Mouse (Mus musculus) neural tube, embryonic 14.5 days (tissue): ENCODE data around the gene Tcf20. TPM values are rescaled to one million over a fixed set of nuclear protein-coding genes. Genes with fewer than 3 reads are reported as not detected.

Experiments used
- ATAC-seq: fragments of 200-750 bp; cut with Nextera tagmentation; 2 replicates; pipeline ENCODE4 v1.8.0; 2017; ENCODE audit warnings: low read depth, mild to moderate bottlenecking, moderate TSS enrichment, moderate library complexity
- H3K27ac ChIP-seq: fragments of 300-500 bp; sonication (generic); 2 replicates; pipeline ENCODE4 v1.5.1; 2014; ENCODE audit warnings: low read depth, mild to moderate bottlenecking, control low read depth, low read length, moderate library complexity, mixed read lengths
- H3K27me3 ChIP-seq: fragments of 300-500 bp; sonication (generic); 2 replicates; pipeline ENCODE4 v1.6.1; 2014; ENCODE audit warnings: low read length; ENCODE audit not compliant: control insufficient read depth, insufficient read depth
- H3K36me3 ChIP-seq: fragments of 300-500 bp; sonication (generic); 2 replicates; pipeline ENCODE4 v1.6.1; 2014; ENCODE audit warnings: low read length, mixed read lengths; ENCODE audit not compliant: control insufficient read depth, insufficient read depth
- H3K4me1 ChIP-seq: fragments of 300-500 bp; sonication (generic); 2 replicates; pipeline ENCODE4 v1.6.1; 2014; ENCODE audit warnings: low read length; ENCODE audit not compliant: control insufficient read depth, insufficient read depth
- H3K4me2 ChIP-seq: fragments of 300-500 bp; sonication (generic); 2 replicates; pipeline ENCODE4 v1.6.1; 2014; ENCODE audit warnings: mild to moderate bottlenecking, low read depth, low read length, control low read depth
- H3K4me3 ChIP-seq: fragments of 300-500 bp; sonication (generic); 2 replicates; pipeline ENCODE4 v1.5.1; 2014; ENCODE audit warnings: low read depth, low read length, control low read depth, mixed read lengths
- H3K9ac ChIP-seq: fragments of 300-500 bp; sonication (generic); replicated peaks from 2 replicates; pipeline ENCODE4 v1.6.1; 2014; ENCODE audit warnings: low read depth, mild to moderate bottlenecking, control low read depth, low read length, mixed read lengths
- H3K9me3 ChIP-seq: fragments of 300-500 bp; sonication (generic); 2 replicates; pipeline ENCODE4 v1.6.1; 2016; ENCODE audit warnings: low read length; ENCODE audit not compliant: control insufficient read depth
- WGBS: fragments of 180-500 bp; shearing (Covaris S2); extraction: QIAGEN DNeasy Blood & Tissue Kit; methylation state at CpG from one replicate; pipeline ENCODE4 v1.1.7; 2014; 5-methylcytosine and 5-hydroxymethylcytosine counted together
- polyA plus RNA-seq: library from polyadenylated mRNA; unstranded; fragments of >200 nt; fragmentation: Nextera tagmentation; extraction: Ambion mirVana; gene quantifications from 2 replicates; pipeline ENCODE4 v1.2.1, GENCODE M21; 2014

The Tcf20 gene
- polyA plus RNA-seq, 1 experiment from 2014 or later = 16.3 TPM

DNA sequence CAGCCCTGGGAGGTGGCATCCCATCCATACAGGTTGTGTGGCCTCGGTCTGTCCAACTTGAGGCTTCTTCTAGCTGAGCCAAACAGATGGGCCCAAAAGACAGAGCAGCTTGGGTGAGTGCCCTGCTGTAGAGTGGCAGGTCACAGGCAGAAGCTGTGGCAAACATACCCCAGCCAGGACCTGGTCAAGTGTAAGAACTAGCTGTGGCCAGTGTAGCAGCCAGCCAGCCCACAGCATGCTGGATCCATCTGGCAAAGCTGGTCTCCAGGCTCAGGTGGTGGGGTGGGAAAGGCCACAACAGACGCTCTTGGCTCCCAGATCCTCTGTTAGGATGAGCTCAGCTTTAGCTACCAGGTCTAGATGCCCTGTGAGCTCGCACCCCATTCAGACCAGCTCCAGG, 31.4 kb downstream of the Tcf20 start:
- no peaks in the 10 kb centered on the region for H3K36me3 ChIP-seq
- ATAC-seq = no peak
- WGBS = 80% methylated on average over 3 of the region's 3 CpGs
- no peaks in the 10 kb centered on the region for H3K9me3 ChIP-seq
- H3K27me3 ChIP-seq = peaks cover 10% of the 10 kb centered on the region
- H3K4me2 ChIP-seq = no peak overlapping the region
- no peak overlapping the region for H3K27ac ChIP-seq
- no peak overlapping the region for H3K4me3 ChIP-seq
- no peak overlapping the region for H3K9ac ChIP-seq
- peaks cover 53% of the 10 kb centered on the region for H3K4me1 ChIP-seq

DNA sequence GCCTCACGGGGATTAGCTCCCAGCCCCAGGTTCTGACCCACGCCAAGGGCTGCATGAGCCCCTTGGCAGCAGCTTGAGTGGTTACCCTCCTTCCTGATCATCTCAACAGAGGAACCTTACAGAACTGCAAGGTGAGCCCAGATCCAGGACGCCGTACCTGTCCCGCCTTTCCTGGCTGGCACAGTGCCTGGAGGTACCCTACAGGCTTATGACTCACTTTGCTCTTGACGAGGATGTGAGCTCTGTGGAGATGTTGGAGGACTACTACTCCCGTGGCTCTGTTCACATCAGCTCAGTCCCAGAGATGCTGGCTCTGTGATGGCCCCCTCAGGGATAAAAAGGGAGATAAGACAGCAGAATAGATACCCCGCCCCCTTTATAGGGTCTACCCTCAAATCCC, 32.4 kb downstream of the Tcf20 start:
- Histone ChIP-seq H3K9me3 (no peaks in the 10 kb centered on the region), H3K4me2 (no peak overlapping the region), H3K9ac (no peak overlapping the region), H3K36me3 (no peaks in the 10 kb centered on the region), H3K27me3 (peaks cover 10% of the 10 kb centered on the region), H3K27ac (no peak overlapping the region), H3K4me3 (no peak overlapping the region), H3K4me1 (peaks cover 53% of the 10 kb centered on the region)
- 89% methylated on average over 8 of the region's 8 CpGs for WGBS
- no peak for ATAC-seq

DNA sequence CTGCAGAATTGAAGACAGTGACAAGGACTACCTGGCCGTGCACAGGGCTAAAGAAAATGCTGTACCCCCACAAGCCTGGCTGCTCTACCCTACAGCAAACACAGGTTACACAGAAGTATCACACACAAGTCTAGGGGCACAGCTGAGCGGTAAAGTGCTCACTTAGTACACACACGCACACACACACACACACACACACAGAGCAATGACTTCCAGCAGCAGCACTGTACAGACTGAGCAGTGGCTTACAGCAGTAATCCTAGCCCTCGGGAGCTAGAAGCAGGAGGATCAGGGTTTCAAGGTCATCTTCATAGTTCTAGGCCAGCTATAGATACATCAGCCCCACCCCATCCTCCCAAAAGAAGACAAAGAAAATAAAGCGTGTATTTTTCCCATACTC, 33.6 kb downstream of the Tcf20 start:
- 82% methylated on average over 5 of the region's 5 CpGs for WGBS
- H3K9me3 ChIP-seq = no peaks in the 10 kb centered on the region
- no peak overlapping the region for H3K27ac ChIP-seq
- no peaks in the 10 kb centered on the region for H3K36me3 ChIP-seq
- H3K4me1 ChIP-seq = peaks cover 43% of the 10 kb centered on the region
- no peak for ATAC-seq
- no peak overlapping the region for H3K4me3 ChIP-seq
- no peak overlapping the region for H3K9ac ChIP-seq
- H3K27me3 ChIP-seq = peaks cover 10% of the 10 kb centered on the region
- no peak overlapping the region for H3K4me2 ChIP-seq

DNA sequence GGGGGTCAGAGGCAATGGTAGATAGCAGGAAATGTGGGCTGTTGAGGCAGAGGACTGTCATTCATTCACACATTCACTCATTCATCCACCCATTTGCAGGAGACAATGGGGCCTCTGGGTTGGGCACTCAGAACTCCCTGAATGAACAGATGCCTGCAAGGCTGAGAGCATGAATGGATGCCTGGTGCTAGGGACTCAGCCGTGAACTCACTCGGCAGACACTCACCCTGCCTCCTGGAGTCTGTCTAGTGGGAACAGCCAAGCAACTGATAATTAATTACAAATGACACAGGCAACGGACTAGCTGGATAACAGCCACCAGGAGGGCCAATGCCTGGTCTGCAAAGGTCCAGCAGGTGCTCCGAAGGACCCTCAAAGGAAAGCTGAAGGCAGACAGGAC, 34.6 kb downstream of the Tcf20 start:
- H3K9me3 ChIP-seq = no peaks in the 10 kb centered on the region
- H3K27me3 ChIP-seq = peaks cover 10% of the 10 kb centered on the region
- ATAC-seq = no peak
- WGBS = 10% methylated on average over 4 of the region's 4 CpGs
- H3K36me3 ChIP-seq = no peaks in the 10 kb centered on the region
- no peak overlapping the region for H3K9ac ChIP-seq
- H3K27ac ChIP-seq = no peak overlapping the region
- H3K4me2 ChIP-seq = no peak overlapping the region
- no peak overlapping the region for H3K4me3 ChIP-seq
- peaks cover 34% of the 10 kb centered on the region for H3K4me1 ChIP-seq

DNA sequence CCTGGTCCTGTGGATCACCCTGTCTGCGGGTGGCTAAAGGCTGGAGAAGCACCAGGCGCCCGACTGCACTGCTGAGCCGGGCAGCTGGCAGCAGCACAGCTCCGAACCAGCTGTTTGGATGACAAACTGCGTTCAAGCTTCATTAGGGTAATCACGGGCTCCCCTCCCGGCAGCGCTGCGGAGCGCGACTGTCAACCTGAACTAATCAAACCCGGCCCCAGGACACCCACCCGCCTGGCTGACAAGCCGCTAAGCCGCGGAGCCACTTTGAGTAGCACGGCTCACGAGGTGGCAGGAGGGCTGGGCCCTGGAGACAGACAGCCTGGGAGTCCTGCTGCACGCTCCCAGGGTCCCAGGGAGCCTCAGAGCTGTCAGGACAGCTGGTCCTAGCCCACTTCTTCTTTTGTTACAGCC, 35.4 kb downstream of the Tcf20 start:
- peaks cover 10% of the 10 kb centered on the region for H3K27me3 ChIP-seq
- no peaks in the 10 kb centered on the region for H3K9me3 ChIP-seq
- peaks cover 34% of the 10 kb centered on the region for H3K4me1 ChIP-seq
- H3K9ac ChIP-seq = 0 out of 2 replicates have a peak overlapping the region, but pooled peaks have one; percentile 16
- H3K4me3 ChIP-seq = no peak overlapping the region
- WGBS = 6% methylated on average over 19 of the region's 20 CpGs
- H3K4me2 ChIP-seq = no peak overlapping the region
- H3K27ac ChIP-seq = peak overlapping the region; percentile 52; the same call in 1 of the 2 replicates
- ATAC-seq = peak; percentile 53
- H3K36me3 ChIP-seq = no peaks in the 10 kb centered on the region

DNA sequence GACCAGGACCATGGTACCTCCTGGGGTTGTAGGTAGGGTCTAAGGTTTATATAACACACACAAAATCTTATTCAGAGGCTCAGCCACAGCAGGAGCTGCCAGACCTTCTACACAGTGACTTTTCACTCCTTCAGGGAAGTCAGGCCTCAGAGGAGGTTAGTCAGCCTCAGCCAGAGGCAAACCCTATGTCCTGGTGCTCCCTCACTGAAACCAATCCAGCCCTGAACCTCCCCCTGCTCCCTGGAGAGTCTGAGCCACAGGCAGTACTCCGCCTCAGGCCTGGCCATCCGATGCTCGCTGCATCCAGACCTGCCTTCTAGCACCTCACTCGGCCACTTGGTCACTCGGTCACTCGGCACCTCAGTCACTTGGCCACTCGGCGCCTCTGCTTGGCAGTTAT, 37.4 kb downstream of the Tcf20 start:
- no peak for ATAC-seq

DNA sequence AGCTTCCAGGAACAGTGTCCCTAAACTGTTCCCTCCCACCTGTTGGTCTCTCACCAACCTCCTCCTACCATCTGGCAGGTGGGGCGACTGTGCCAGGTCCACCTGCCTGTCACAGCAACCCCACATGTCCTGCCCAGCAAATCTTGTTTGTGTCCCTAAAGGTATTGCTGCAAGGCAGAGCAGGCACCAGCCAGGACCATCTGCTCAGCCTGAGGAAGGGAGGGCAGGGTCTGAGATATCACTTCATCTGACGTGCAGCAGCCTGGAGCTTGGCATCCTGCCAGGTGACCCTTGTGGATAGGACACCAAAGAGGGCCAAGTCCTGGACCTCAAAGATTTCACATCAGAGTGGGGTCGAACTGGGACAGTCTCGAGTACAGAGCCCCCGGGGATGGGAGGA, 40.2 kb downstream of the Tcf20 start:
- Histone ChIP-seq H3K9me3 (no peaks in the 10 kb centered on the region), H3K36me3 (no peaks in the 10 kb centered on the region), H3K4me3 (no peak overlapping the region), H3K27me3 (no peaks in the 10 kb centered on the region), H3K9ac (no peak overlapping the region), H3K4me2 (no peak overlapping the region), H3K27ac (no peak overlapping the region), H3K4me1 (peaks cover 28% of the 10 kb centered on the region)
- no peak for ATAC-seq
- 69% methylated on average over 5 of the region's 5 CpGs for WGBS

More for the DNA sequence above, 37.4 kb downstream of the Tcf20 start:
- H3K9me3 ChIP-seq = no peaks in the 10 kb centered on the region
- no peak overlapping the region for H3K9ac ChIP-seq
- peaks cover 30% of the 10 kb centered on the region for H3K4me1 ChIP-seq
- no peaks in the 10 kb centered on the region for H3K36me3 ChIP-seq
- H3K4me3 ChIP-seq = no peak overlapping the region
- no peaks in the 10 kb centered on the region for H3K27me3 ChIP-seq
- no peak overlapping the region for H3K27ac ChIP-seq
- H3K4me2 ChIP-seq = no peak overlapping the region
- 30% methylated on average over 8 of the region's 8 CpGs for WGBS

DNA sequence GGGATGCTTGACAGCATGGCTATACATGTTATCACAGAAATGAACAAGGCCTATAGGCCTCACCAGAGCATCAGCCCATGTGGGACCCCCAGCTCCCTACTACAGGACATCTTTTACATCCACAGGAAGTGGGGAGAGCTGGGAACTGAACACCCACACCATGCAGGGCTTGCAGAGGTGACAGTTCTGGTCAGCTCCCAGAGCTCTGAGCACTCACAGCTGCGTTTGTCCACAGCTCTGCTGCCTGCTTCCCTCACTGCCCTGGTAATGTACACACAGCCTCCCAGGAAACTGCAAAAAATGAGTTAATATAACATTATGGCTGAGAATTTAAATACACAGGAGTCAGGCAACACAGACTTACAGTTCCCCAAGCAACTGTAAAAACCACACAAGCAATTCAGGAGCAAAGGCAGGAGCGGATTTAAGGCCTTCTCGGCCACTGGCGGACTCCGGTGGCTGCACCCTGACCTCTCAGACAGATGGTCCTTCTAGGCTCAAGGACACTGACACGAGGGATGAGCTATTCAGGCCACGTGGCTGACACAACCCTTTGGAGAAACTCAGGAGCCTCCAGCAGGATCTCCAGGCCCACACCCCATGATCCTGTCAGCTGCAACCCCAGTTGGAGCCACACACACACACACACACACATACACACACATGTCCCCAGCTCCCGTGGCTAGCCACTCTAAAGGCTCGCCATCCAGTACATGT, 43.0 kb downstream of the Tcf20 start:
- H3K9me3 ChIP-seq = no peaks in the 10 kb centered on the region
- no peak overlapping the region for H3K9ac ChIP-seq
- no peak for ATAC-seq
- no peak overlapping the region for H3K4me2 ChIP-seq
- H3K4me1 ChIP-seq = peaks cover 34% of the 10 kb centered on the region
- H3K27me3 ChIP-seq = peaks cover 2% of the 10 kb centered on the region; the same call in 1 of the 2 replicates
- no peaks in the 10 kb centered on the region for H3K36me3 ChIP-seq
- H3K27ac ChIP-seq = no peak overlapping the region
- no peak overlapping the region for H3K4me3 ChIP-seq
- WGBS = 59% methylated on average over 9 of the region's 9 CpGs

DNA sequence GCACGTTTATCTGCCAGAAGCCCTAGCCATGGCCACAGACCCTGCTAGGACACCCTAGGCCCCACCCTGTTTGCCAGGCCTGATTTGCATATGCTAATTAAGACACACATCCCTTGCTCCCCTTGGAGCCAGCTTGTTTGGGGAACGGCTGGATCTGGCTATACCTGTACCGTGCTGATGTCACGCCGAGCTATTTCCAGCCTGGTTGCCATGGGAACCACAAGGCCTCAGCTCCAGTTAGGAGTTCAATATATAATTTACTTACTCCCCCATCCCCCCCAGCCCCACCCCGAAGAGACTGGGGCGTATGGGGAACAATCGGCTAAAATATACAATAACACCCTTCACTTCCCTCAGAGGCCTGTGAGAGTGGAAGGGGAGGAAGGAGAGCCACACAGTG, 45.9 kb downstream of the Tcf20 start:
- 31% methylated on average over 8 of the region's 8 CpGs for WGBS
- Histone ChIP-seq H3K27ac (peak overlapping the region; percentile 23), H3K4me3 (no peak overlapping the region), H3K36me3 (no peaks in the 10 kb centered on the region), H3K9ac (no peak overlapping the region), H3K9me3 (no peaks in the 10 kb centered on the region), H3K27me3 (peaks cover 2% of the 10 kb centered on the region; the same call in 1 of the 2 replicates), H3K4me1 (peaks cover 56% of the 10 kb centered on the region), H3K4me2 (no peak overlapping the region)
- peak; percentile 28; the same call in 1 of the 2 replicates for ATAC-seq
